Mouse (Mus musculus) ES-E14 (cell line): ENCODE measurements at regions not wholly inside any gene's neighbourhood (a gene's known extent, or its start where the extent isn't known, plus 50 kb on each side); places are given as distances from the start of the nearest gene placed in this dataset.

Source experiments
- DNase-seq: peaks from one replicate; pipeline ENCODE4 v3.0.0-alpha.2; 2013; ENCODE audit warnings: low read depth, low spot score
- H3K27ac ChIP-seq: 2 replicates; pipeline ENCODE4 v1.5.1; 2012; ENCODE audit warnings: low read depth, mild to moderate bottlenecking, low read length, moderate library complexity, mixed read lengths; ENCODE audit not compliant: poor library complexity, insufficient read depth, severe bottlenecking
- H3K36me3 ChIP-seq: 2 replicates; pipeline ENCODE4 v1.6.1; 2012; ENCODE audit warnings: mild to moderate bottlenecking, low read length, moderate library complexity, mixed read lengths; ENCODE audit not compliant: control insufficient read depth, poor library complexity, insufficient read depth, severe bottlenecking
- H3K4me1 ChIP-seq, 2 experiments: fragments of 150-350 bp in 1 of 2; sonication (generic) in 1 of 2; 2 replicates each; pipeline ENCODE4 v1.6.1; 2012; ENCODE audit warnings: low read length in 2 of 2, mild to moderate bottlenecking in 1 of 2, mixed read lengths in 1 of 2; ENCODE audit not compliant: control insufficient read depth in 2 of 2, insufficient read depth in 2 of 2, poor library complexity in 1 of 2
- H3K4me3 ChIP-seq, 2 experiments: fragments of 150-350 bp in 1 of 2; sonication (generic) in 1 of 2; 2 replicates each; pipeline ENCODE4 v1.5.1; 2012; ENCODE audit warnings: low read length in 2 of 2, low read depth in 1 of 2, mild to moderate bottlenecking in 1 of 2, mixed read lengths in 1 of 2; ENCODE audit not compliant: insufficient read depth in 1 of 2, poor library complexity in 1 of 2, severe bottlenecking in 1 of 2
- H3K9ac ChIP-seq: 2 replicates; pipeline ENCODE4 v1.6.1; 2012; ENCODE audit warnings: low read depth, mild to moderate bottlenecking, low read length, mixed read lengths; ENCODE audit not compliant: poor library complexity, insufficient read depth, severe bottlenecking
- H3K9me3 ChIP-seq: fragments of 150-350 bp; sonication (generic); 2 replicates; pipeline ENCODE4 v1.6.1; 2012; ENCODE audit warnings: low read depth, mild to moderate bottlenecking, low read length; ENCODE audit not compliant: control insufficient read depth, insufficient read depth
- CHD2 ChIP-seq: IDR thresholded peaks from 2 replicates; pipeline ENCODE4 v1.6.1; 2014; ENCODE audit warnings: mild to moderate bottlenecking, low read depth, low read length, inconsistent platforms
- HCFC1 ChIP-seq: IDR thresholded peaks from 2 replicates; pipeline ENCODE4 v1.6.1; 2012; ENCODE audit warnings: low read length, inconsistent platforms, borderline replicate concordance; ENCODE audit not compliant: insufficient read depth
- MAFK ChIP-seq: IDR thresholded peaks from 2 replicates; pipeline ENCODE4 v1.6.1; 2014; ENCODE audit warnings: mild to moderate bottlenecking, low read depth, low read length, inconsistent platforms; ENCODE audit not compliant: insufficient read depth
- ZC3H11A ChIP-seq: IDR thresholded peaks from 2 replicates; pipeline ENCODE4 v1.6.1; 2012; ENCODE audit warnings: low read depth, mild to moderate bottlenecking, inconsistent platforms, low read length, borderline replicate concordance
- ZNF384 ChIP-seq: IDR thresholded peaks from 2 replicates; pipeline ENCODE4 v1.6.1; 2012; ENCODE audit warnings: low read depth, low read length, inconsistent platforms
- in situ Hi-C, 2 experiments: fragments of 600-800 bp; cut with MboI; formaldehyde crosslinking; loops; one replicate each; pipeline ENCODE4 v1.15.1; 2025; ENCODE audit warnings: low sequenced_read_pairs in 2 of 2, inconsistent platforms in 1 of 2; ENCODE audit not compliant: unreplicated experiment in 2 of 2

- H3K36me3 ChIP-seq: no peaks in the 10 kb centered on the region
- H3K4me3 ChIP-seq: no peak overlapping the region
- H3K9ac ChIP-seq: no peak overlapping the region
- no peaks in the 10 kb centered on the region for H3K9me3 ChIP-seq
- no peak for DNase-seq
- in situ Hi-C loops: no loop called here
- H3K4me1 ChIP-seq: no peaks in the 10 kb centered on the region
- TF ChIP-seq CHD2 (no peak), ZNF384 (no peak), HCFC1 (no peak), MAFK (no peak), ZC3H11A (no peak)
- no peak overlapping the region for H3K27ac ChIP-seq
These were observed 165.7 kb downstream of the Snx19 start for GRCm38 (mm10) chr9:30592601-30593000.

DNA sequence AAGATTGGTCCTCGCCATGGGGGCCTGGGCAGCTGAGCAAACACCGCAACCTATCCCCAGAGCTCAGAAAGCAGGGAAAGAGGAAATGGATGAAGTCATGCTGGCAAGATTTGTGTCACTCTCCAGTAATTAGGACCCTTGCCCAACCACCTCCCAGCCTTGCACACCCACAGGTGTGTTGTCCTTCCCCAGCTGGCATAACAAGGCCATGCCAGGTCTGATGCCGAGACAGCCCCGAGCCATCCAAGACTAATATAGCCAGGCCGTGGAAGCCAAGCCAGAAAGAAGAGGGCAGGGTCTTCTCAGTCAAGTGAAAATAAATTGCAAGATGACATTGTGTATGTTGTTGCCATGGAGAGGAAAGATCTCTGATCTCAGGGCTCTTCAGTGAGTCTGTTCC, 164.3 kb downstream of the Snx19 start:
- no peak for TF ChIP-seq CHD2
- TF ChIP-seq MAFK: no peak
- TF ChIP-seq ZC3H11A: no peak
- TF ChIP-seq ZNF384: no peak
- no peak for TF ChIP-seq HCFC1
- DNase-seq: no peak
- no peak overlapping the region for H3K27ac ChIP-seq
- in situ Hi-C loops: no loop called here
- no peaks in the 10 kb centered on the region for H3K9me3 ChIP-seq
- H3K4me1 ChIP-seq: no peaks in the 10 kb centered on the region
- no peak overlapping the region for H3K4me3 ChIP-seq
- H3K9ac ChIP-seq: no peak overlapping the region
- no peaks in the 10 kb centered on the region for H3K36me3 ChIP-seq

GRCm38 (mm10) chr9:30590661-30591179, 163.8 kb downstream of the Snx19 start:
- H3K4me1 ChIP-seq: no peaks in the 10 kb centered on the region
- in situ Hi-C loops: no loop called here
- no peaks in the 10 kb centered on the region for H3K36me3 ChIP-seq
- DNase-seq: no peak
- H3K27ac ChIP-seq: no peak overlapping the region
- H3K4me3 ChIP-seq: no peak overlapping the region
- no peaks in the 10 kb centered on the region for H3K9me3 ChIP-seq
- TF ChIP-seq MAFK (no peak), ZNF384 (no peak), ZC3H11A (no peak), CHD2 (no peak), HCFC1 (no peak)
- no peak overlapping the region for H3K9ac ChIP-seq

DNA sequence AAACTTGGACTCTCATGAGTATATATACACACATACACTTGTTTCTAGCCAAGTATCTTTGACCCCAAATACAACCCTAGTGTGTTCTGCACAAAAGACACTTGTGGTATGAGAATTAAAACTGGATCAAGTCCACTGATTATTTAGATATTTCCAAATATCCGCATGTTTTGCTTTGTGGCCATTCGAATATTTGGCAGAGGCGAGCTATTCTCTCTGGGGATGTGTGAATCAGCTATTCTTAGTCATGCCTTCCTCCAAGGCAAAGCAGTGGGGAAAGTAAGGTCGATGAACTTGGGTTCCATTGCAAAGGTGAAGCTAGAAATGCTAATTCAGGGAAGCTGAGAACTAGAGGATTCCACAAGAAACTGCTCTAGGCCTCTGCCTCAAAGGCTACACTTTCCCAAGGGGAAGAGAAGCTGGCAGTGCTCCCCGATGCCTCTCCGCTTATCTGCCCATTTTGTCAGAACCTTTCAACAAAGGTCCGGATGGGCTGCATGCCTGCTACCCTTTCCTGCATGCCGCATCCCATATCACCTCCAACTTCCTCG, 154.4 kb downstream of the Snx19 start:
- in situ Hi-C loops: no loop called here
- no peaks in the 10 kb centered on the region for H3K36me3 ChIP-seq
- no peak overlapping the region for H3K27ac ChIP-seq
- H3K4me3 ChIP-seq: no peak overlapping the region
- no peak for TF ChIP-seq CHD2
- TF ChIP-seq HCFC1: no peak
- no peak for TF ChIP-seq ZC3H11A
- no peak for TF ChIP-seq MAFK
- no peak for TF ChIP-seq ZNF384
- no peak overlapping the region for H3K9ac ChIP-seq
- H3K9me3 ChIP-seq: no peaks in the 10 kb centered on the region
- H3K4me1 ChIP-seq: no peaks in the 10 kb centered on the region; a peak in 1 of 4 replicates
- DNase-seq: no peak
